Mouse (Mus musculus): ENCODE results near the gene Speer4d. TPM values are rescaled to one million over a fixed set of nuclear protein-coding genes. Genes with fewer than 3 reads are reported as not detected.
"Not testable (repeated sequence)": the region's sequence is repeated elsewhere in the genome, so short reads cannot be mapped to it uniquely, and the experiment has no call there.

Gene Speer4d
- not detected for total RNA-seq (2021)
- long read RNA-seq, experiment 1, result 0 reads
- long read RNA-seq, experiment 2, result 0 reads

GRCm38 (mm10) chr5:15618764-15619163 is at the start of gene Speer4d:
TSS of gene Speer4d (plus strand) at chr5:15619064.
- DNase-seq (ENCODE audit: low spot score in 2 of 2); intact Hi-C loops (cut with DNase I): not testable (repeated sequence)

DNA sequence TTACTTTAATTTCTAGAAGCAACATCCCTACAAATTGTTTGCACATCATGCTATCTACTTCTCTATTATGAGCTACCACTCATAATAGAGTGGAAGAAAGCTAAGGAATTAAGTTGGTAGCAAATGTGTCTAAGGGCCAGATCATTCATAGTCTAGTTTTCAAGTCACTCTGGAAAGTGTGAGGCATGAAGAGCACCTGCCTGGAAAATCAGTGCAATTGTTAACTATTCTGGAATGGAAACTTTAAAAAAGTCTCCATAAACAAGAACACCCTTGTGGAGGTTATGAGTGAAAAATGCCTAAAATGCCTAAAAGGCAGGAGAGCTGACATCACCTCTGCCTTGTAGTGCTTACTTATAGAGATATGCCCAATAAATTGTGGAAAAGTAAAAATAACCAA is 45.1 kb upstream of the Speer4d start:
- DNase-seq (ENCODE audit: low spot score in 2 of 2); intact Hi-C loops (cut with DNase I): not testable (repeated sequence)

DNA sequence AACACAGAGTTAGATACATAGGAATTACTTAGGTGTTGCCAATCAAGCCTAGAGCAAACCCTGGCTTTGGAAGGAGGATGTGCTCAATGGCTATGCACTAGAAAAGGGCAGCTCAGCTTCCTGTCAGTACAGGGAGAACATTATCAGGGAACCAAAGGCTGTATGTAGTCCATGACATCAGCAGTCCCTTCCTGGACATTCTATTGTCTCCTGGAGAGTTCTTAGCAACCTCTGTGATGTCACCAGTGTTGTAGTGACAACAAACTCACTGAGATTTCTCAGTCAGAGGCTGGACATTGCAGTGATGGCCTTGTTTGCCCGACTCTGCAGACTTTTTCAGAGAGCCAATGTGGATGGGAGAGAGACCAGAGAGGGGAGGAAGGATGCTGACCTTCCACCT is 41.8 kb upstream of the Speer4d start, which contains the start of gene Gm21083:
Gene Gm21083, plus strand, starts transcription at position 301 of the 400 bp plus-strand sequence.
- intact Hi-C loops (cut with DNase I); DNase-seq (ENCODE audit: low spot score in 2 of 2): not testable (repeated sequence)

- intact Hi-C loops (cut with DNase I); DNase-seq (ENCODE audit: low spot score in 2 of 2): not testable (repeated sequence)
These were observed 32.5 kb upstream of the Speer4d start for GRCm38 (mm10) chr5:15586351-15586750.

DNA sequence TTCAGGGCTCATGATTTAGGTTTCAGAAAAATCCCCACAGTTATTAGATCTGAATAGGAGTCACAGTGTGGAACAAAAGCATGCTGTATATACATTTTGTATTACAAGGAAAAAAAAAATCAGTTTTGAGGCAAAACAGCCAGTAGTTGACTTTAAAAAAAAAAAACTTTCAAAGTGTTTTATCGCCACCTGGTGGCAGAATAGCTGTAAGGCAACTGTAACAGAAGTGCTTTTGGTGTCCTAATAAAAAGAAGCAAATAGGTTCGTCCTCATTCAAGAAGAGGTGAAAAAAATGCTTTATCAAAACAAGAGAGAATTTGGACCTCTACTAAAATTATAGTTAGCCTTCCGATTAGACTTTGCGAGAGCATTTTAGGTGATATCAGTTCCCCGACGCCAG is 30.6 kb upstream of the Speer4d start:
- peak; percentile 18 to 24 for DNase-seq (ENCODE audit: low spot score in 2 of 2)
- intact Hi-C loops (cut with DNase I), result not testable (repeated sequence)

- DNase-seq (ENCODE audit: low spot score in 2 of 2); intact Hi-C loops (cut with DNase I): not testable (repeated sequence)
These were observed 28.2 kb upstream of the Speer4d start for GRCm38 (mm10) chr5:15590635-15591034.

GRCm38 (mm10) chr5:15591577-15591976 is 27.3 kb upstream of the Speer4d start:
- DNase-seq (ENCODE audit: low spot score in 2 of 2); intact Hi-C loops (cut with DNase I): not testable (repeated sequence)

- intact Hi-C loops (cut with DNase I), result not testable (repeated sequence)
These were observed 20.0 kb upstream of the Speer4d start for GRCm38 (mm10) chr5:15598831-15599230.

DNA sequence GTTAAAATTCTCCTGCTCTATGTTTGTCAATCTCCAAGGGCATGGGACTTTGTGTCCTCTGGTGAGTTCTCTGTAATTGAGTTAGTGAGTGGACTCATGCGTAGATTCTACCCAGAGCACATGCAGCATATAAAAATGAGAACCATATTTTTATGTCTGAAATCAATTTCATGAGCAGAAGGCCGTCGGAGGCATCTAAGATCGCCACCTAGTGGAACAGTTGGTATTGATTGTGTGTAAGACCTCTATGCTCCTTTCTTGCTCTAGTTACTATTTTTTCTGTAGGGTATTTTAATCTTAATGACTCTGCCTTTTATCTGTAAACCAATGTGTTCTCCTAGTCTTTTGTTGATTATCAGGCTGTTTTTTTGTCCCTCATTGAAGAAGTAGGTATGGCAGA is 18.5 kb upstream of the Speer4d start:
- intact Hi-C loops (cut with DNase I), result not testable (repeated sequence)
- peak in 1 of 2 experiments; percentile 31 for DNase-seq (ENCODE audit: low spot score in 2 of 2)

More at GRCm38 (mm10) chr5:15598831-15599230, 20.0 kb upstream of the Speer4d start:
- DNase-seq (ENCODE audit: low spot score in 2 of 2), result not testable (repeated sequence)

GRCm38 (mm10) chr5:15601481-15601880 is 17.4 kb upstream of the Speer4d start:
- DNase-seq (ENCODE audit: low spot score in 2 of 2); intact Hi-C loops (cut with DNase I): not testable (repeated sequence)

DNA sequence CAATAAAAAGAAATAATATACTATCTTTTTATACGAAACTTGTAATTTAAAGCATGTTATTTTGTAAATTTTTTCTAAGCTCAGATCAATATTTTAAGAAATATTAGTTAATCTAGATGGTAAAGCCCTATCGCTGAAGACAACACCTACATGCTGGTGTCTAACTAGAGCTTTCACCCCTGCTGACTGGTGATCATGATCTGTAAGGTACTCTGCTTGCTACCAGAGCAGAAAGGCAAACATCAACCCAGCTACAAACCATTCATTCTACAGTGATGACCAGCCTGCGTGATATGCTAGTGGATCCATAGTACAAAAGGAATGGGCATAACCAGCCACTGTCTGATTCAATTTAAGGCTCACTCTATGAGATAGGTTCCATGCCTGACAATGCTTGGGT is 16.9 kb upstream of the Speer4d start:
- DNase-seq (ENCODE audit: low spot score in 2 of 2); intact Hi-C loops (cut with DNase I): not testable (repeated sequence)

GRCm38 (mm10) chr5:15602424-15602947 is 16.4 kb upstream of the Speer4d start:
- intact Hi-C loops (cut with DNase I); DNase-seq (ENCODE audit: low spot score in 2 of 2): not testable (repeated sequence)

DNA sequence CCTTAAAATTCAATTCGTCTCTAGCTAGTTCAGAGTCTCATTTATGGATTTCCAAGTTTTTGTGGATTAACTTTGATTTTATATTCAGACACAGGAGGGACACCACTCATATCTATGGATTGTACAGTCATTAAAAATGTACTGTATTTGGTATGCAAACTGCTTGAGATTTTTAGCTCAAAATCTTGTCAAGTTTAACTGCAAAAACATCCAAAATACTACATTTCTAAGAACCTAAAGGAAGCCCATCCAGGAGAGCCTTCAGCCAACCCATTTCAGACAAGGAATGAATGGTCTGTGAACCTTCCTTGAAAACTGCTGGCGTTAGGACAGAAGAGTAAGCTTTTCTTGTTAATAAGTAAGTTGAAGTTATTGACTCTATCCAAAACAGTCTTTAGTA is 15.9 kb upstream of the Speer4d start:
- intact Hi-C loops (cut with DNase I); DNase-seq (ENCODE audit: low spot score in 2 of 2): not testable (repeated sequence)

DNA sequence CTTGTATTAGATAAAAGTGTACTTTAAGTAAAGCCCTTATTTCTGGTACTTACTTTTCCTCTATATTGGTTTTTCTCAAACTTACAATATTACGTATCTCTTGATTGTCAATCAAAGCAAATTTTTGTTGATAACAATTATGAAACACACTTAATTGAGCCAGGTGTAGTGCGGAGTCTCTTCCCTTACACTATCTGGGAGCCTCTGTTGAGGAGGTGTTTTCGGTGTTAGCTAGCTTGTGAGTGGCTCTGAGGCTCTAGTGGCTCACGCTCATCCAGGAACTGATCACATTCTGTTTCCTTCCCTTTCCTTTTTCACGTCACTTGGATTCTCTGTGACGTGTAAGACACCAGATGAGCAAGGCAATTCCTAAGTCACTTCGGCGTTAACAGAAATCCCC is 15.3 kb upstream of the Speer4d start:
- intact Hi-C loops (cut with DNase I); DNase-seq (ENCODE audit: low spot score in 2 of 2): not testable (repeated sequence)

DNA sequence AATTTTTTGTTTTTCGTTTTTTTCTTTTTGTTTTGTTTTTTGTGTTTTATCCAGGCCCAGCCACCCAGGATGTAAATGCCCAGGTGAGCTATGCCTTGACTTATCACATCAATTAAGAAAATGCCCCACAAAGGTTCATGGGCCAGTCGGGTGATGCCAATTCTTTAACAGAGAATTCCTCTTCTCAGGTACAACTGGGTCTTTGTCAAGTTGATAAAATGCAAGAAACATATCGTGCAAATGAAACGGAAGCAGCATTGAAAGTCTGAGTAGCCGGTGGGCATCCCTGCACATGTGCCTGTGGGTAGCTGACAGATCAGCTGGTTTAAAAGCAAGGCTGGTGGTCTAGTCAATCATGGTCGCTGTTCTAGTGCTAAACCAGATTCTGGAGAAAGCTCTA is 12.2 kb upstream of the Speer4d start:
- DNase-seq (ENCODE audit: low spot score in 2 of 2), result peak; percentile 6 to 9
- intact Hi-C loops (cut with DNase I), result not testable (repeated sequence)

- intact Hi-C loops (cut with DNase I), result not testable (repeated sequence)
- peak; percentile 26 to 47 for DNase-seq (ENCODE audit: low spot score in 2 of 2)
These were observed 8.2 kb upstream of the Speer4d start for GRCm38 (mm10) chr5:15610695-15611094.

GRCm38 (mm10) chr5:15616195-15616594 is 2.7 kb upstream of the Speer4d start:
- DNase-seq (ENCODE audit: low spot score in 2 of 2); intact Hi-C loops (cut with DNase I): not testable (repeated sequence)

GRCm38 (mm10) chr5:15628136-15628535 is 9.3 kb downstream of the Speer4d start:
- intact Hi-C loops (cut with DNase I); DNase-seq (ENCODE audit: low spot score in 2 of 2): not testable (repeated sequence)

GRCm38 (mm10) chr5:15630068-15630467 is 11.2 kb downstream of the Speer4d start:
- peak; percentile 22 to 23 for DNase-seq (ENCODE audit: low spot score in 2 of 2)
- intact Hi-C loops (cut with DNase I), result not testable (repeated sequence)

- intact Hi-C loops (cut with DNase I); DNase-seq (ENCODE audit: low spot score in 2 of 2): not testable (repeated sequence)
These were observed 18.8 kb downstream of the Speer4d start for GRCm38 (mm10) chr5:15637637-15638036.

- intact Hi-C loops (cut with DNase I), result not testable (repeated sequence)
- DNase-seq (ENCODE audit: low spot score in 2 of 2), result peak in 1 of 2 experiments; percentile 25
These were observed 26.8 kb downstream of the Speer4d start for GRCm38 (mm10) chr5:15645707-15646106.

All from left cerebral cortex, postnatal 14 days (tissue).